Mouse (Mus musculus) CH12.LX (cell line): Measurements from ENCODE around the gene Ethe1.
A peak's percentile ranks its signal among the peaks of the same experiment; 100 is the strongest.

Experiments used
- CTCF ChIP-seq, 2 experiments: IDR thresholded peaks in 1 of 2; conservative IDR thresholded peaks in 1 of 2; 2 replicates each; pipeline ENCODE4 v1.5.1; 2011 to 2012; ENCODE audit warnings: low read depth in 2 of 2, low read length in 2 of 2, improper control_type of control experiment in 1 of 2, inconsistent platforms in 1 of 2, mild to moderate bottlenecking in 1 of 2, moderate library complexity in 1 of 2
- MAFK ChIP-seq: IDR thresholded peaks from 2 replicates; pipeline ENCODE4 v1.6.1; 2011; ENCODE audit warnings: low read length, improper control_type of control experiment; ENCODE audit not compliant: insufficient replicate concordance
- POLR2A ChIP-seq: IDR thresholded peaks from 2 replicates; pipeline ENCODE4 v1.6.1; 2011; ENCODE audit warnings: low read depth, mild to moderate bottlenecking, improper control_type of control experiment, low read length
- POLR2AphosphoS2 ChIP-seq: IDR thresholded peaks from 2 replicates; pipeline ENCODE4 v1.6.1; 2011; ENCODE audit warnings: low read depth, low read length, improper control_type of control experiment

GRCm38 (mm10) chr7:24546068-24546614 is 41.2 kb upstream of the Ethe1 start, which contains the start of the genes Pinlyp and Xrcc1:
- TF ChIP-seq MAFK: no peak
- TF ChIP-seq POLR2A: peak; percentile 10; the same call in 1 of the 2 replicates
- no peak for TF ChIP-seq POLR2AphosphoS2
- TF ChIP-seq CTCF (conservative IDR thresholded peaks at IDR 0.05 in 1 of 2, IDR thresholded peaks at IDR 0.05 in 1 of 2; ENCODE audit: low read depth in 2 of 2, low read length in 2 of 2): no peak
